Mouse (Mus musculus): Measurements from ENCODE around the gene Osbpl9.
A peak's percentile ranks its signal among the peaks of the same experiment; 100 is the strongest.

Gene Osbpl9

GRCm38 (mm10) chr4:109201582-109202424 lies at the start of gene Osbpl9:
TSS of gene Osbpl9 (minus strand) at chr4:109202272.
- peak; percentile 97 for DNase-seq (ENCODE audit: low read depth, low spot score)

GRCm38 (mm10) chr4:109251605-109252004 lies 49.5 kb upstream of the Osbpl9 start:
- peak; percentile 76 for DNase-seq (ENCODE audit: low read depth, low spot score)

- DNase-seq (ENCODE audit: low read depth, low spot score) = no peak
Observed at GRCm38 (mm10) chr4:109245016-109245620, 43.0 kb upstream of the Osbpl9 start.

GRCm38 (mm10) chr4:109244506-109244905 lies 42.4 kb upstream of the Osbpl9 start:
- DNase-seq (ENCODE audit: low read depth, low spot score) = peak; percentile 59

- DNase-seq (ENCODE audit: low read depth, low spot score) = no peak
Observed at GRCm38 (mm10) chr4:109241934-109242333, 39.9 kb upstream of the Osbpl9 start.

GRCm38 (mm10) chr4:109241221-109241620 lies 39.1 kb upstream of the Osbpl9 start:
- no peak for DNase-seq (ENCODE audit: low read depth, low spot score)

GRCm38 (mm10) chr4:109238428-109239268 lies 36.6 kb upstream of the Osbpl9 start:
- DNase-seq (ENCODE audit: low read depth, low spot score) = no peak

GRCm38 (mm10) chr4:109236186-109236879 lies 34.3 kb upstream of the Osbpl9 start:
- DNase-seq (ENCODE audit: low read depth, low spot score) = no peak

GRCm38 (mm10) chr4:109234806-109235350 lies 32.8 kb upstream of the Osbpl9 start:
- no peak for DNase-seq (ENCODE audit: low read depth, low spot score)

- DNase-seq (ENCODE audit: low read depth, low spot score) = no peak
Observed at GRCm38 (mm10) chr4:109234185-109234584, 32.1 kb upstream of the Osbpl9 start, which contains the start of gene Calr4. TSS of gene Calr4 (plus strand) at chr4:109234485.

GRCm38 (mm10) chr4:109229766-109230279 lies 27.8 kb upstream of the Osbpl9 start:
- no peak for DNase-seq (ENCODE audit: low read depth, low spot score)

GRCm38 (mm10) chr4:109226071-109226470 lies 24.0 kb upstream of the Osbpl9 start:
- no peak for DNase-seq (ENCODE audit: low read depth, low spot score)

GRCm38 (mm10) chr4:109225606-109226005 lies 23.5 kb upstream of the Osbpl9 start:
- DNase-seq (ENCODE audit: low read depth, low spot score) = no peak

- DNase-seq (ENCODE audit: low read depth, low spot score) = no peak
Observed at GRCm38 (mm10) chr4:109224762-109225552, 22.9 kb upstream of the Osbpl9 start.

GRCm38 (mm10) chr4:109222001-109222400 lies 19.9 kb upstream of the Osbpl9 start:
- no peak for DNase-seq (ENCODE audit: low read depth, low spot score)

GRCm38 (mm10) chr4:109220441-109220940 lies 18.4 kb upstream of the Osbpl9 start:
- no peak for DNase-seq (ENCODE audit: low read depth, low spot score)

GRCm38 (mm10) chr4:109218008-109218407 lies 15.9 kb upstream of the Osbpl9 start:
- no peak for DNase-seq (ENCODE audit: low read depth, low spot score)

- DNase-seq (ENCODE audit: low read depth, low spot score) = no peak
Observed at GRCm38 (mm10) chr4:109213986-109214385, 11.9 kb upstream of the Osbpl9 start.

GRCm38 (mm10) chr4:109210881-109211280 lies 8.8 kb upstream of the Osbpl9 start:
- DNase-seq (ENCODE audit: low read depth, low spot score) = no peak

- DNase-seq (ENCODE audit: low read depth, low spot score) = no peak
Observed at GRCm38 (mm10) chr4:109210253-109210652, 8.2 kb upstream of the Osbpl9 start.

Measured in ES-CJ7 (cell line).